Mouse (Mus musculus) frontal cortex, postnatal 14 days (tissue): ENCODE measurements around the gene Wdr11.

Experiments
- DNase-seq, 2 experiments: peaks; one replicate each; pipeline ENCODE4 v3.0.0; 2022; ENCODE audit warnings: low spot score in 2 of 2

The Wdr11 gene

GRCm38 (mm10) chr7:129652901-129653460, 61.3 kb downstream of the Wdr11 start:
- DNase-seq: no peak

DNA sequence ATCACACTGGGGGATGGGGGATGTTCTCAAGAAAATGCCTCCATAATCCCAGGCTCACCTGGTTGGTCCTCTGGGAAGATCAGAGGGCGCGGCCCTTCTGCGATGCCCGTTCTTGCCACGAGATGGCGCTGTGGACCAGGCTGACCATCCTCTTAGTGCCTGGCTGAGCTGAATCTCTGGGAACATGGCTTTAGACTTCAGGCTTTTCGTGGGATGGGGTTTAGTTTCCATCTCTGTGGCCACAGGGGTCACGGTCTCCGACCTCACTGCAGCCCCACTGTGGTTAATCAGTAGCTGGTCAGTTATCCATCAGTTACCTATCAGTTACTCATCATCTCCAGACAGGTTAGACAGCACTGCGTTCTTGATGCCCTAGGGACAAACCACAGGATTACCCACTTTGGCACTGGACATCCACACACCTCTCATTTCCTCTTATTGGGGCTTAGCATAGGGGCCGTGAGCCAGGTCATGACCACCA, 62.2 kb downstream of the Wdr11 start:
- peak; percentile 63 to 80 for DNase-seq

GRCm38 (mm10) chr7:129654923-129655322, 63.3 kb downstream of the Wdr11 start:
- no peak for DNase-seq

DNA sequence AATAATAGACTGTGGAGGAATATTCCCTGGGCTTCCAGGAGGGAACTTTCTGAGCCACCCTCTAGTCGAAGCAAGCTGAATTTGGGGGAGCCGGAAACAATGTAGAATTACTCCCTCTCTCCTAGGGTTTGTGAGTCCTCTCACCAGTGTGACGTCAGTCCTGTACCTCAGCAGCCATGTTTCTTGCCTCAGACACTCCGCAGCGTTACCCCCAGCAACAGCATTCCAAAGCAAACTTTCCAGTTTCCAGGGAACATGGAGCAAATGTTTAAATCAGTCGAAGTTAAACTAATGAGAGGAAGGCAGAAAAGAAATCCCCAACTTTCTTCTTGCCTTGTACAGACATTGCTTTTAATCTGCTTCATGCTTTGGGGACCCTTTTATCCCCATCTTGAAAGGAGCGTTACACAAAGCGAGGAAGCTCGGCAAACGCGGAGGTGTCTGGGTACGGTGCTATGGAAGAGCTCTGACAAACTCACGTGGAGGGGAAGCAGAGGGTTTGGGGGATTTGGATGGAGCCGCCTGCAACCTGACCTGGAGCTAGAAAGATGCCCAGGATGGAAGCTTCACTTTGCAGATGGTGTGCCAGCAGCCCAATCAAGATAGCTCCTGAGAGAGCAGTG, 64.1 kb downstream of the Wdr11 start:
- DNase-seq: no peak

DNA sequence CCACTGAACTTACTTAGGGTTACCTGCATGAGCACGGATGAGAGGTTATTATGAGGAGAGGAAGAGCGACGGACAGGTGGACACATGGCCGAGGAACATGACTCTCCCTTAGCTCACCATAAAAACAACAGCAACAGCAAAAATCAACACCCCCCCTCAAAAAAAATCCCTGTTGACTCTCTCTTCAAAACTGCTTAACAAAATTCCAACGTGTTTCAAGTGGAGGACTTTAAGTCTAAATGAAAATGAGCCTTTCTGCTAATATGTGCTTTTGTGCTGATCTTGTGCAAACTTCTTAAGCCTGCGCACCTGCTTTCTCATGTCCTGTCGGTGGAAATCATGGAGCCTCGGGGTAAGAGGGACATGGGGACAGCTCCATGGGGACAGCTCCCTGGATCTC, 66.2 kb downstream of the Wdr11 start:
- no peak for DNase-seq

- DNase-seq: no peak
These were observed 68.1 kb downstream of the Wdr11 start for GRCm38 (mm10) chr7:129659755-129660154.

DNA sequence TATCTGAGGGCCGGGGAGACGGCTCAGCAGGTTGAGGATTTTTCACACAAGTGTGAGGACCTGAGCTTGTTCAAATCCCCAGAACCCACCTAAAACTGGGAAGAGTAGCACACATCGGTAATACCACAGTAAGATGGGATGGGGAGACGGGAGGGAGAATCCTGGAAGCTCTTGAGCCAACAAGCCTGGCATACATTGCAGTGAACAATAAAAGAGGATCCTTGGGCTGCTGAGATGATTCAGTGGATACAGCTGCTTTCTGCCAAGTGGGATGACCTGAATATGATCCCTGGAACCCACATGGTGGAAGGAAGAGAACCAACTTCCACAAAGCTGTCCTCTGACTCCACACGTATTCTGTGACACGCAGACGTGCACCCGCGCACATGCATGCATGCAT, 68.9 kb downstream of the Wdr11 start:
- no peak for DNase-seq

- DNase-seq: no peak
These were observed 70.6 kb downstream of the Wdr11 start for GRCm38 (mm10) chr7:129662051-129662789.

DNA sequence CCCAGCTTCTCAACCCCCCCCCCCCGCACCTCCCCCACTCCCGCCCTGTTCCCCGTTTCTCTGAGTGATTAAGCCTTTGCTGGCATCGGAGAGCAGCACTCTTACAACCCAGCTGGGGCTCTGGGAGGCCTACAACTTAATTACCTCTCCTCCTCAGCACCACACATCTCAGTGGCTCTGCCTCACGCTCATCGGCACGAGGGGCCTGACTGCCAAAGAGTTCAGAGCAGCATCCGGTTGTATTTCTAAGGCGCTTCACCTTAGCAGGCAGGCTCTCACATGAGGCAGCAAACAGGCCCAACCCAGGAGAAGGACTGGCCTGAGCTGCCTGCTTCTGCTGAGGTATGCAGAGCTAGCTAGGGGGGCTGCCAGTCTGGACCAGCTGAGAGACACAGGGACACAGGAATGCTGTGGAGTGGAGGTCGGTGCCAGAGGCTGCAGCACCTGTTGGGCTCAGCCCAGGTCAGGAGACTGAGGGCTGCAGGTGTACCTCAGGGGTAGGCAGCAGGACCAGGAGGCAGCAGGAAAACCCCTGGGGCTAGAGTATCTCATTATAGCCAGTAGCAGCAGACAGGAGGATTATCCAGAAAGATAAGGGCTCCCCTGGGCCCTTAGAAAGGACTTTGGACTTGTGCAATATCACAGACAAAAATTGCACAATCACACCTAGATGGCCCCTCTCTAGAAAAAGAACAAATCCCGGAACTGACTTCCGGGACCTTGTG, 72.3 kb downstream of the Wdr11 start:
- no peak for DNase-seq

DNA sequence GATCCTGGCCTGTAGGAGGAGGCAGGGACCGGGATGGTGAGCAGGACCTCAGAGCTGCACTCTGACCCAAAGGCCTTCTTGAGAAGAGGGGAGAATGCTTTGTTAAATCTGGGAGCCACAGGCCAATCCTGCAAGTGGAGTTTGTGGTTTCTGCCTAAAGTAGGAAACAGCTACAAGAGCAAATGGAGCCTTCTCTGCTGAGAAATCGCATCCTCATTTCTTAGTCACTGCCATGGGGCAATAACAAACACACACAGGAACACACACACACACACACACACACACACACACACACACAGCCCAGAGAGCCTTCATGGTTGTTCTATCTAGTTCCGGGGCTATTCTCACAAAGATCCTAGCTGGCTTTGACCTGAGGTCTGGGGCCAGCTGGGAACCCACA, 73.7 kb downstream of the Wdr11 start:
- DNase-seq: no peak

GRCm38 (mm10) chr7:129665921-129666320, 74.3 kb downstream of the Wdr11 start:
- no peak for DNase-seq

- DNase-seq: no peak
These were observed 74.9 kb downstream of the Wdr11 start for GRCm38 (mm10) chr7:129666526-129666925.

DNA sequence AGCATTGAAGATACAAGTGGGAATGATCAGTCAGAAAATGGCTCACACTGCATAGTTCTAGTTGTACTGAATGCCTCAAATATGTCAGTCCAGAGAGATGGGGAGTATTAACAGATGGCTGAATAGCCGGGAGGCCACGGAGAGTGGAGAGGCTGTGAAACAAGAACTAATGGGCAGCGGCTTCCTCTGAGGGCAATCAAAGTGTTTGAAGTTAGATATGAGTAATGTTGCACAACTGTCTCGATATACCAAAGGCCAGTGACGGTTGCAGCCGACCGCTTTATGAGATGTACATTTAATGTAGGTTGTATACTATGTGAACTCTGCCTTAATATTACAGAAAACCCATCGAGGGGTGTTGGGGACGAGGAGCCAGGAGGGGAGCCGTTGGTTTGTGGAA, 78.6 kb downstream of the Wdr11 start:
- DNase-seq: no peak

DNA sequence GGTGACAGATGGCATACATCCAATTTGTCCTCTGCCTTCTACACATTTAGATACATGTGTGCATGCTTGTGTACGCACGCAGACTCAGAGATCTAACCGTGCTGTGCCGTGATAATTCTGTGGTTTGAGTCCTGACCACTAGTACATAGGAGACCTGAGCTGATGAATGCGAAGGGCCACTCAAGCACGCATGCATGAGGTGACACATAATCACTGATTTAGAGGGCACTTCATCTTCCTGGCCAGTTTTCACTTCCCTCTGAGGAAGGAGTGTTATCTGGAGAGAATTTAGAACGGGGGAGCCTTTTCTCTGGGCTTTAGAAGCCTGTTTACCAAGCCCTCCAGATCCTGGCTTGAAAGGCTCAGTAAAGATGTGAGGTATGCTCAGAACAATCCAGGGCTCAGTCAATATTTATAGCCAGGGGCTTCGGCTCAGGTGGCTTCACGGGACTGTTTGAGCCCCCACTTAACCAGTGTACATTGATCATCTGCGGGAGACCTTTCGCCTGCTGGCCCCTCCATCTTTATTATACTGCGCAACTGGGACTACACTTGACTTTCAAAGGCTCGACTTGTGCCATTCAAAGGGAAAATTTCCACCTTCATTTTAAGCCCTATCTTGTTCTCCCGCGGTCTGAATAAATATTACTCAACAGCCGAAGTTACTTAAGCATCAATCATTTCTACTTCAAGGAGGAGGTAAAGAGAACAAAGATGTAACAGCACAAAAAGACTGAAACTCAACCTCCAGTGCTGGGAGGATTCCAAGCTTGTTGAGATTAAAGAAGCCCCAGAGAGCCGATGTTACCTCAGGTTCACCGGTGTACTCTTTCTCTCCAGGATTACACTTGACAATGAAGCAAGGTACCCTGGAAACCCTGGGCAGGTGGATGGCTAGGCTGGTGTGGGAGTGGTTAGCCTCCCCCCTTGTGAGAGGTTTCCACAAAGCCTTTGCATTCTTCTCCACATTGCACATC, 80.3 kb downstream of the Wdr11 start:
- no peak for DNase-seq

DNA sequence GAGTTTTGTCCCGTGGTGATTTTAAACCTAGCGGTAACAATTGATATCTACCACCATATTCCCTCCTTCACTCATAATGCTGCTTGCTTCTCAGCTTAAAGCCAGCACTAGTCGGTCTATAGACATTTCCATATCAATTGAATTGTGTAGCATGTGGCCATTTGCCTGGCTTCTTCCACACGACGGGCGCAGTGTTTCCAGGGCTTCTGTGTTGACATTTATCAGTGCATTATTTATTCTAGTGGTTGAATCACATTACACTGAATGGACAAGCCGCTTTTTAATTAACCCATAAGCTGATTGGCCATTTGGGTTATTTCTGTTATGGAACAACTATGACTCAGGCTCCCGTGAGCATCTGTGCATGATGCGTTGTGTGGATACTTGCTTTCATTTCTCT, 82.1 kb downstream of the Wdr11 start:
- no peak for DNase-seq

GRCm38 (mm10) chr7:129674558-129674957, 82.9 kb downstream of the Wdr11 start:
- no peak for DNase-seq

DNA sequence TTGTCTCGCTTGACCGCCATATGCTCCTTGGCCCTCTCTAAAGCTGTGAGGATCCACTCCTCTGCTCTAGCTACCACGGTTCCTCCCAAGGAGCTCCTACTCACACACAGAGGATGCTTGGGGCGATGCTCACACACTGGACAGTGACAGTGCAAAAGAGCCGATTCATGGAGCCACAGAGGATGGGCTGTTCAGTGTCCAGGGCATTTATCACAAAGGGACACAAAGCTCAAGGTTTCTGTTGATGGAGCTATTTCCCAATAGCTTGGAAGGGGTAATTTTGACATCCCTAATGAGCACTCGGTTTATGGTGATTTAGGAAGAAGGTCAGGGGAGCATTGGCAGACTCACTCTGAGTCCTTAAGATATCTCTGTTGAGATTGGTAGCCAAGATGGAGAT, 84.2 kb downstream of the Wdr11 start:
- no peak for DNase-seq

GRCm38 (mm10) chr7:129677141-129677540, 85.5 kb downstream of the Wdr11 start:
- DNase-seq: no peak

DNA sequence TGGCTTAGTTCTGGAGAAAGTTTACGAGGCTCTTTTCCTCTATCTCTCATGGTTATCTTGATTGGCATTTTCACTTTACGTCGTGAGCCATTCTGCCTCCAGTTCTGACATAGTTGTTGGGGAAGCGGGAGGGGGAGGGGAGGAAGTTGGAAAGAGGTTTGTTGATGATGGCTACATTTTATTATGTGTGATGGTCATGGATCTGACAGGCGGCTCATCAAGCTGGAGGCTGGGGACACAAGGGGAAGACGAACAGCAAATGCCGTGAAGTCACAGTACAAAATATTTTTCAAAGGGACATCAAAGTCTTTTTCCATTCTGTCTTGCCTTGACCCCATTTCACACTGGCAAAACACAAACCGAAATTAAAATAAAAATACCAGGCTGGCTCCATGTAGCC, 86.8 kb downstream of the Wdr11 start:
- DNase-seq: no peak

DNA sequence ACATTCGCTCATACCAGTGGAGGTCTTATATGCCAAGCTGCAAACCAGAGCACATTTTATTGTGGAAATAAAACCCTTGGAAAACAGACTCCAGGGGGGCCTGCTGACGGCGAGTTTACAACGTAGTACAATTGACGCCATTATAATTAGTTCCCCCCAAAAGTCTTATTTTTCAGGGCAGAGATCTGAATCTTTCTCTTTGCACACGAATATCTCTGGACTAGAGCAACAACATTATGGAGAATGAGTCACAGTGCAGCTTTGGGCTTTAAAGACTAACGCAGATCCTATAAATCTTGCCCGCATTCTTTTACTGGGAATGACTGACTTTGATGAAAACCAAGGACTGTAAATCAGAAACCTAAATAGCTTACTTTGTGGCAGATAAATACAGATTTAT, 87.3 kb downstream of the Wdr11 start:
- DNase-seq: no peak

DNA sequence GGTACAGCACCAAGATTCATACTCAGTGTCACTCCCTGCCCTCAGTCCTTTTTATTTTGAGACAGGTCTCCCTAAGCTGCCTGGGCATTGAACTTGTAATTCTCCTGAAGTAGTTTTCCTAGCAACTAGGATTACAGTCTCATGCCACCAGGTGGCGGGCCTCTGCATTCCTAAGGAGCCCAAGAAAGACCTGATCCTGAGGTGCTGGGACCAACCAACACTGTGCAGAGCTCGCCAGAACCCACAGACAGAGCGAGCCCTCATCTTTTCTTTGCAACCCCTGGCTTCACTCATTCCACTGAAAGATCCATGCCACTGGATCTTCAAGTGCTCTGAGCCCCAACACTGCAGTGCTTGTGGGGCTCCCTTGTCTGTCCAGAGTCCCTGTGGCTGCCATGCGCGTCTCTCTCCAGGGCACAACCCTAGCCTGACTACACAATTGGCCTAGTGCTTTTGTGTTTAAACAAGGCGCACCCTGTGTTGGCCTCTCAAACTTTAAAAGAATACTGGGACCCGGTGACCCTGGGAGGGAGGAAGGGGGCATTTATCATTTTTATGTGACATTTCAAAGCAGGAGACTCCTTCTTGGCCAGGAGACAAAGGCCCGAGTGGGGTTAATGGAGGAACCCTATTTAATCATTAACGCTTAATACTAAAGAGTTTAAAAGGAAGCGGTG, 89.0 kb downstream of the Wdr11 start:
- DNase-seq: peak in 1 of 2 experiments; percentile 14
